Mouse (Mus musculus) small intestine, adult 2 months (tissue): ENCODE measurements at regions not wholly inside any gene's neighbourhood (a gene's known extent, or its start where the extent isn't known, plus 50 kb on each side); places are given as distances from the start of the nearest gene placed in this dataset.

ENCODE experiments used
- H3K27ac ChIP-seq: fragments of 200-500 bp; 2 replicates; pipeline ENCODE4 v1.5.1; 2012; ENCODE audit warnings: low read depth, low read length, control low read depth, inconsistent platforms; ENCODE audit not compliant: insufficient read depth
- H3K27me3 ChIP-seq: fragments of 200-500 bp; 2 replicates; pipeline ENCODE4 v1.6.1; 2012; ENCODE audit warnings: mild to moderate bottlenecking, moderate library complexity, low read length, inconsistent platforms; ENCODE audit not compliant: control insufficient read depth, insufficient read depth
- H3K36me3 ChIP-seq: fragments of 200-500 bp; 2 replicates; pipeline ENCODE4 v1.6.1; 2012; ENCODE audit warnings: mild to moderate bottlenecking, low read length, control low read depth, inconsistent platforms; ENCODE audit not compliant: control insufficient read depth, insufficient read depth
- H3K4me1 ChIP-seq: fragments of 200-500 bp; 2 replicates; pipeline ENCODE4 v1.6.1; 2012; ENCODE audit warnings: low read length, inconsistent platforms, mixed read lengths; ENCODE audit not compliant: control insufficient read depth, insufficient read depth, insufficient read length
- H3K4me3 ChIP-seq: fragments of 200-500 bp; 2 replicates; pipeline ENCODE4 v1.5.1; 2012; ENCODE audit warnings: low read depth, mild to moderate bottlenecking, control low read depth, inconsistent platforms, low read length, moderate library complexity
- CTCF ChIP-seq: fragments of 200-500 bp; IDR thresholded peaks from 2 replicates; pipeline ENCODE4 v1.5.1; 2012; ENCODE audit warnings: low read depth, mild to moderate bottlenecking, control low read depth, inconsistent platforms, low read length, moderate library complexity, mixed read lengths; ENCODE audit not compliant: insufficient replicate concordance, insufficient read length; ENCODE audit errors: extremely low read depth
- POLR2A ChIP-seq: fragments of 200-500 bp; IDR thresholded peaks from 2 replicates; pipeline ENCODE4 v1.6.1; 2012; ENCODE audit warnings: low read depth, mild to moderate bottlenecking, control low read depth, inconsistent platforms, low read length, moderate library complexity
- WGBS: fragments of 180-500 bp; shearing (Covaris S2); methylation state at CpG from one replicate; pipeline ENCODE4 v1.1.7; 2018; 5-methylcytosine and 5-hydroxymethylcytosine counted together

- Histone ChIP-seq H3K27me3 (0 out of 2 replicates have a peak, but pooled peaks cover 4% of the 10 kb centered on the region), H3K4me1 (no peaks in the 10 kb centered on the region)
Measured at GRCm38 (mm10) chr13:107597217-107597616, 447.0 kb upstream of the Smim15 start.

GRCm38 (mm10) chr13:107596183-107596582, 448.1 kb upstream of the Smim15 start:
- H3K36me3 ChIP-seq: no peaks in the 10 kb centered on the region
- H3K4me1 ChIP-seq: no peaks in the 10 kb centered on the region
- 68% methylated on average over 2 of the region's 2 CpGs for WGBS
- 0 out of 2 replicates have a peak, but pooled peaks cover 4% of the 10 kb centered on the region for H3K27me3 ChIP-seq
- no peak overlapping the region for H3K27ac ChIP-seq
- no peak overlapping the region for H3K4me3 ChIP-seq
- TF ChIP-seq CTCF (no peak), POLR2A (no peak)

More at GRCm38 (mm10) chr13:107597217-107597616, 447.0 kb upstream of the Smim15 start:
- TF ChIP-seq CTCF: no peak
- no peak for TF ChIP-seq POLR2A
- Histone ChIP-seq H3K4me3 (no peak overlapping the region), H3K27ac (no peak overlapping the region), H3K36me3 (no peaks in the 10 kb centered on the region)
- 63% methylated on average over 2 of the region's 2 CpGs for WGBS

GRCm38 (mm10) chr13:107588399-107589002, 455.7 kb upstream of the Smim15 start:
- Histone ChIP-seq H3K36me3 (no peaks in the 10 kb centered on the region), H3K4me3 (no peak overlapping the region), H3K27me3 (no peaks in the 10 kb centered on the region), H3K4me1 (no peaks in the 10 kb centered on the region), H3K27ac (no peak overlapping the region)
- WGBS: 69% methylated on average over 9 of the region's 9 CpGs
- no peak for TF ChIP-seq CTCF
- TF ChIP-seq POLR2A: no peak

- Histone ChIP-seq H3K27ac (no peak overlapping the region), H3K36me3 (no peaks in the 10 kb centered on the region), H3K4me1 (no peaks in the 10 kb centered on the region), H3K27me3 (no peaks in the 10 kb centered on the region), H3K4me3 (no peak overlapping the region)
- WGBS: 39% methylated on average over 8 of the region's 8 CpGs
- TF ChIP-seq POLR2A (no peak), CTCF (no peak)
Measured at GRCm38 (mm10) chr13:107587678-107588077, 456.6 kb upstream of the Smim15 start.

GRCm38 (mm10) chr13:107585936-107586335, 458.3 kb upstream of the Smim15 start:
- no peak overlapping the region for H3K27ac ChIP-seq
- WGBS: 79% methylated on average over 9 of the region's 9 CpGs
- TF ChIP-seq CTCF (no peak), POLR2A (no peak)

GRCm38 (mm10) chr13:107585353-107585752, 458.9 kb upstream of the Smim15 start:
- TF ChIP-seq CTCF: no peak
- TF ChIP-seq POLR2A: no peak
- H3K4me3 ChIP-seq: no peak overlapping the region
- no peaks in the 10 kb centered on the region for H3K36me3 ChIP-seq
- no peaks in the 10 kb centered on the region for H3K4me1 ChIP-seq
- WGBS: 30% methylated on average over 4 of the region's 4 CpGs
- H3K27ac ChIP-seq: no peak overlapping the region
- H3K27me3 ChIP-seq: no peaks in the 10 kb centered on the region

More at GRCm38 (mm10) chr13:107585936-107586335, 458.3 kb upstream of the Smim15 start:
- Histone ChIP-seq H3K4me1 (no peaks in the 10 kb centered on the region), H3K27me3 (no peaks in the 10 kb centered on the region), H3K4me3 (no peak overlapping the region), H3K36me3 (no peaks in the 10 kb centered on the region)

- no peaks in the 10 kb centered on the region for H3K4me1 ChIP-seq
- H3K27ac ChIP-seq: no peak overlapping the region
- TF ChIP-seq POLR2A: no peak
- no peak for TF ChIP-seq CTCF
- 78% methylated on average over 6 of the region's 6 CpGs for WGBS
- no peak overlapping the region for H3K4me3 ChIP-seq
- no peaks in the 10 kb centered on the region for H3K36me3 ChIP-seq
- no peaks in the 10 kb centered on the region; the same call in 1 of the 2 replicates for H3K27me3 ChIP-seq
Measured at GRCm38 (mm10) chr13:107578968-107579367, 465.3 kb upstream of the Smim15 start.
